Mouse (Mus musculus) lung, adult 2 months (tissue): ENCODE measurements around the gene Galnt16.

ENCODE experiments used
- CTCF ChIP-seq: fragments of 200-500 bp; IDR thresholded peaks from 2 replicates; pipeline ENCODE4 v1.5.1; 2011; ENCODE audit warnings: mild to moderate bottlenecking, low read length, control low read depth; ENCODE audit not compliant: insufficient read depth
- POLR2A ChIP-seq: fragments of 200-500 bp; IDR thresholded peaks from 2 replicates; pipeline ENCODE4 v1.6.1; 2011; ENCODE audit warnings: low read depth, mild to moderate bottlenecking, control low read depth, low read length, borderline replicate concordance; ENCODE audit errors: extremely low read depth

- TF ChIP-seq CTCF = no peak
- TF ChIP-seq POLR2A = no peak
Measured at GRCm38 (mm10) chr12:80522006-80522405, 3.9 kb downstream of the Galnt16 start.
